Mouse (Mus musculus) kidney, postnatal 0 days (tissue): ENCODE data around the gene Klk1b5. TPM values are rescaled to one million over a fixed set of nuclear protein-coding genes. Genes with fewer than 3 reads are reported as not detected.

Experiments used
- ATAC-seq: fragments of 200-750 bp; cut with Nextera tagmentation; replicated peaks from 2 replicates; pipeline ENCODE4 v1.8.0; 2017; ENCODE audit warnings: low read depth, moderate number of reproducible peaks, moderate TSS enrichment, moderate library complexity; ENCODE audit not compliant: low FRiP score
- DNase-seq: peaks from one replicate; pipeline ENCODE4 v3.0.0-alpha.2; 2016; ENCODE audit warnings: low spot score
- H3K27ac ChIP-seq: fragments of 300-500 bp; sonication (generic); 2 replicates; pipeline ENCODE4 v1.5.1; 2014; ENCODE audit warnings: mild to moderate bottlenecking
- H3K27me3 ChIP-seq: fragments of 300-500 bp; sonication (generic); 2 replicates; pipeline ENCODE4 v1.6.1; 2014; ENCODE audit warnings: low read length, mixed read lengths; ENCODE audit not compliant: insufficient read depth
- H3K36me3 ChIP-seq: fragments of 300-500 bp; sonication (generic); 2 replicates; pipeline ENCODE4 v1.6.1; 2014; ENCODE audit warnings: low read length, mixed read lengths; ENCODE audit not compliant: insufficient read depth
- H3K4me1 ChIP-seq: fragments of 300-500 bp; sonication (generic); replicated peaks from 2 replicates; pipeline ENCODE4 v1.6.1; 2014; ENCODE audit warnings: antibody characterized with exemption, low read length, mixed read lengths; ENCODE audit not compliant: insufficient read depth
- H3K4me2 ChIP-seq: fragments of 300-500 bp; sonication (generic); 2 replicates; pipeline ENCODE4 v1.6.1; 2014; ENCODE audit warnings: mild to moderate bottlenecking, low read length, moderate library complexity, mixed read lengths
- H3K4me3 ChIP-seq: fragments of 300-500 bp; sonication (generic); replicated peaks from 2 replicates; pipeline ENCODE4 v1.5.1; 2014; ENCODE audit warnings: low read depth, low read length
- H3K9ac ChIP-seq: fragments of 300-500 bp; sonication (generic); 2 replicates; pipeline ENCODE4 v1.6.1; 2014; ENCODE audit warnings: low read depth, low read length
- H3K9me3 ChIP-seq: fragments of 300-500 bp; sonication (generic); replicated peaks from 2 replicates; pipeline ENCODE4 v1.6.1; 2016; ENCODE audit warnings: low read length, inconsistent platforms, mixed read lengths
- CTCF ChIP-seq: IDR thresholded peaks from 2 replicates; pipeline ENCODE4 v1.5.1; 2016; ENCODE audit warnings: antibody characterized with exemption, low read depth, mild to moderate bottlenecking, moderate library complexity
- WGBS: fragments of 180-500 bp; shearing (Covaris S2); extraction: QIAGEN DNeasy Blood & Tissue Kit; methylation state at CpG from one replicate; pipeline ENCODE4 v1.1.7; 2014; 5-methylcytosine and 5-hydroxymethylcytosine counted together
- polyA plus RNA-seq: library from polyadenylated mRNA; unstranded; fragments of >200 nt; fragmentation: Nextera tagmentation; extraction: Ambion mirVana; gene quantifications from 2 replicates; pipeline ENCODE4 v1.2.1, GENCODE M21; 2015

The Klk1b5 gene
- polyA plus RNA-seq, 1 experiment from 2014 or later = 0.33 TPM

GRCm38 (mm10) chr7:44268117-44268516 lies 52.4 kb downstream of the Klk1b5 start:
- Histone ChIP-seq H3K9me3 (no peaks in the 10 kb centered on the region), H3K4me1 (no peaks in the 10 kb centered on the region), H3K36me3 (no peaks in the 10 kb centered on the region), H3K4me2 (no peak overlapping the region), H3K27me3 (no peaks in the 10 kb centered on the region), H3K27ac (no peak overlapping the region), H3K4me3 (no peak overlapping the region), H3K9ac (no peak overlapping the region)
- no peak for DNase-seq
- ATAC-seq = no peak
- 74% methylated on average over 11 of the region's 11 CpGs for WGBS
- no peak for TF ChIP-seq CTCF

- Histone ChIP-seq H3K27me3 (no peaks in the 10 kb centered on the region), H3K9me3 (no peaks in the 10 kb centered on the region), H3K4me3 (no peak overlapping the region), H3K4me1 (no peaks in the 10 kb centered on the region), H3K4me2 (no peak overlapping the region), H3K9ac (no peak overlapping the region), H3K27ac (no peak overlapping the region), H3K36me3 (no peaks in the 10 kb centered on the region)
- 79% methylated on average over 2 of the region's 2 CpGs for WGBS
- ATAC-seq = no peak
- TF ChIP-seq CTCF = no peak
- no peak for DNase-seq
Observed at GRCm38 (mm10) chr7:44269397-44269796, 53.7 kb downstream of the Klk1b5 start.

Other genes starting within 250 kb of the Klk1b5 start
- gene Klk1b1, start 249.2 kb upstream of the Klk1b5 start, polyA plus RNA-seq = not detected in 2 replicates
- gene Klk1b9, start 239.9 kb upstream of the Klk1b5 start, polyA plus RNA-seq = 0.39 and 0.47 TPM in 2 replicates
- 0.22 TPM in 2 replicates for gene Klk1b11, start 220.1 kb upstream of the Klk1b5 start, polyA plus RNA-seq
- not detected in 2 replicates for gene Klk1b26, start 203.8 kb upstream of the Klk1b5 start, polyA plus RNA-seq
- 0.22 TPM in 1 of 2 replicates, not detected in the other for gene Klk1b27, start 163.7 kb upstream of the Klk1b5 start, polyA plus RNA-seq
- not detected in 2 replicates for gene Klk1b21, start 113.6 kb upstream of the Klk1b5 start, polyA plus RNA-seq
- 0.18 TPM in 1 of 2 replicates, not detected in the other for gene Klk1b22, start 103.3 kb upstream of the Klk1b5 start, polyA plus RNA-seq
- not detected in 2 replicates for gene Klk1b16, start 79.2 kb upstream of the Klk1b5 start, polyA plus RNA-seq
- 0.17 and 0.74 TPM in 2 replicates for gene Klk1b24, start 27.7 kb upstream of the Klk1b5 start, polyA plus RNA-seq
- gene Klk1b3, start 17.8 kb upstream of the Klk1b5 start, polyA plus RNA-seq = 0.36 and 0.47 TPM in 2 replicates
- gene Klk1b4, start 8.5 kb upstream of the Klk1b5 start, polyA plus RNA-seq = 0.18 and 0.23 TPM in 2 replicates
- 83.3 and 125 TPM in 2 replicates for gene Klk1, start 9.4 kb downstream of the Klk1b5 start, polyA plus RNA-seq
- gene Gm36864, start 20.2 kb downstream of the Klk1b5 start, polyA plus RNA-seq = not detected in 2 replicates
- gene 1700028J19Rik, start 30.8 kb downstream of the Klk1b5 start, polyA plus RNA-seq = 5.7 and 6.0 TPM in 2 replicates
- 125 and 133 TPM in 2 replicates for gene 2410002F23Rik, start 30.8 kb downstream of the Klk1b5 start, polyA plus RNA-seq
- gene Acp4, start 41.4 kb downstream of the Klk1b5 start, polyA plus RNA-seq = not detected in 2 replicates
- gene Gm15517, start 45.5 kb downstream of the Klk1b5 start, polyA plus RNA-seq = not detected in 2 replicates
- 5.1 and 6.0 TPM in 2 replicates for gene Clec11a, start 91.0 kb downstream of the Klk1b5 start, polyA plus RNA-seq
- 0.68 and 1.1 TPM in 2 replicates for gene Shank1, start 94.3 kb downstream of the Klk1b5 start, polyA plus RNA-seq
- gene Syt3, start 168.2 kb downstream of the Klk1b5 start, polyA plus RNA-seq = 3.3 and 3.5 TPM in 2 replicates
- gene 1700008O03Rik, start 169.9 kb downstream of the Klk1b5 start, polyA plus RNA-seq = 1.3 and 1.4 TPM in 2 replicates
- gene Lrrc4b, start 213.1 kb downstream of the Klk1b5 start, polyA plus RNA-seq = 0.26 and 0.42 TPM in 2 replicates
- gene Aspdh, start 249.4 kb downstream of the Klk1b5 start, polyA plus RNA-seq = 5.4 and 5.8 TPM in 2 replicates